Mouse (Mus musculus) urinary bladder, adult 18-20 months (tissue): ENCODE results near the gene 5830473C10Rik.
A peak's percentile ranks its signal among the peaks of the same experiment; 100 is the strongest.

Source experiments
- DNase-seq, 2 experiments: peaks; one replicate each; pipeline ENCODE4 v3.0.0; 2022; ENCODE audit warnings: low spot score in 2 of 2, mixed read lengths in 2 of 2

5830473C10Rik gene

DNA sequence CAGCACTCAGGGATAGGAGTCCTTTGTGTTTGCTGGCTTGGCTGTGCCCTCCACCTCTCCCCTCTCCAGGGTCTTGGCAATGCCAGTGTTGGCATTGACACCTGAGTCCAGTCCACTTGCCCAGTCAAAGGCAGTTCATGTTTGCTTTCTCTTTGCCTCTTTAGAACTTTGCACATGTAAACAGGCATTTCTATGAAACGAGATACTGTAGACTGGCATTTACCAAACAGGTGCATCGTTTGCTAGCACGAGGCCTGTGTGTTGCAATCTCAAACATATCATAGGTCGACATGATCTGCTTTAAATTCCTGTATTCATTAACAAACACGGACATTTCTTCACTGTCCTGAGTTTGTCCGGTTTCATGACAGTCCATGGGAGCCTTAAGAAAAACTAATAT is at the start of gene 5830473C10Rik:
Gene 5830473C10Rik (plus strand): TSS at position 365 of the 400 bp plus-strand sequence.
- DNase-seq, result no peak

DNA sequence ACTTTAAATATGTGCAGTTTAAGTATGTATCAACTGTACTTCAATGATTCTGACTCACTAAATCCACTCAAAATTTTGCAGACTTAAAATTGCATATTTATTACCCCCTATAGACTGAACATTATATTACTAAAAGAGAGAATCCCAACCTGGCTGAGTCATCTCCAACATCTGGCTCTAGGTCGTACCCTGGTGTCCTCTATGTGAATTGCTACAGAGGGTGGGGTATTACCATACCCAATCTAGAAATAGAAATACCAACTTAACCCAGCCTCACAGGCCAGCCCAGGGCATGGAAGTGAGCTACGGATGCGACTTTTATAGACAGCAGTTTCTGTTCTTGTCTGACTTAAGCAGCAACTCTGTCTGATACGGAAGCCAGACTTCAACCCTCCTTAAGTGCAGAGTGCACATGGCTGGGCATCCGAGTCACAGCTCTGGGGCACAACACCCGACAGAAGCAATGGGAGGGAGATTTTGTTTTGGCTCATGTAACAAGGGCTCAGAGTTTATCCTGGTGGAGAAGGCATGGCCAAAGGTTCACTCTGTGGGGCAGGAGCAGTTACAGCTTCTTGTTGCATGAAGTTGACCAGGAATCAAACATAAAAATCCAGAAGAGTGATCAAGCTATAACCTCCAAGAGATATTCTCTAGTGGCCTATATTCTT is 48.5 kb upstream of the 5830473C10Rik start:
- no peak for DNase-seq

DNA sequence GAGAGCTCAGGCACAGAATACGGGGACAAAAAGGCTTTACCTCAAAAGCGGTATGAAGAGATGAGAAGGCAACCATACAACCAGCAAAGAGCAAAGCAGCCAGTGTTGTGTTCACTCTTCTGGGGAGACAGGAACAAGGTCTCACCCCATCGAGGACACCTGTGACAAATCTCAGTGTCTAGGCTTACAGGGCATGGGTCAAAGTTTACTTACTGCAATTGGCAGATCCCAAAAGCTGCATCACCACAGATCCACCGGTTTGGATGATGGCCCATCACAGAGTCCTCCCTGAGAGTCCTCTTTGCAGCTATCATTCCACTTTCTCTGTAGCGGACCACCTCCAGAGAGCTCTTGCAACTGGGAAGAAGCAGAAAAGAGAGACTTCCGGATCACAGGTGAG is 45.3 kb upstream of the 5830473C10Rik start:
- no peak for DNase-seq

DNA sequence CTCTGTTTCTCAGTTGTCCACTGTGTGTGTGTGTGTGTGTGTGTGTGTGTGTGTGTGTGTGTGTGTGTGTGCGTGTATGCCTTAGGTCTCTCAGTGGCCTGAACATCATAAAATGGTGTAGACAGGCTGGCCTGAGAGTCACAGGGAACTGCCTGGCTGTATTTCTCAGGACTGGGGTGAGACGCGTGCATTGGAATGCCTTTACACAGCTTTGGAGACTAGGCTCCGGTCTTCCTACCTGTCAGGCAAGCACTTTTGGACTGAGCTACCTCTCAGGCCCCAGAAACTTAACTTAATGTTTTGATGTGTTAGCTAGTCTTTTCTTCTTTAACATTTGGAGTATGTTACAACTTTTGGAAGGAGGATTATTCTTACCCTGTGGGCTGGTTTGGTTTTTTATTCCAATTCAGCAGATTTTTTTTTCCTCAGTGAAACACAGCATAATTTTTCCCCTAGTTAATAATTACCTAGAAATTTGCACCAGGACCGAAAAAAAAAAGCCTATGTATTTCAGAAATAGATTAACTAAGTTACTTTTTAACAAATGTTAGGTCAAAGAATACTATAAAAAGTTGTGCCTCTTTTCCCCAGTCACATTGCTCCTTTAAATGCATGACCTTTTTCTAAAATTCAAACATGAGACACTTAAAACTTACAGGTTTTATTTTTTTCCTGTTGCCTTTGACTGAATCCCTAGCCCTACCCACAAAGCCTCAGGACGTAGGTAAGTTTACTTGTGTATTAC is 42.4 kb upstream of the 5830473C10Rik start, which contains the start of gene Afm:
Gene Afm (plus strand): TSS at position 577 of the 745 bp plus-strand sequence.
- no peak for DNase-seq

GRCm38 (mm10) chr5:90551191-90551590 is 9.7 kb upstream of the 5830473C10Rik start:
- no peak for DNase-seq

GRCm38 (mm10) chr5:90556052-90556451 is 4.9 kb upstream of the 5830473C10Rik start:
- no peak for DNase-seq

GRCm38 (mm10) chr5:90561721-90562275 is 891 bp downstream of the 5830473C10Rik start:
- DNase-seq, result no peak

DNA sequence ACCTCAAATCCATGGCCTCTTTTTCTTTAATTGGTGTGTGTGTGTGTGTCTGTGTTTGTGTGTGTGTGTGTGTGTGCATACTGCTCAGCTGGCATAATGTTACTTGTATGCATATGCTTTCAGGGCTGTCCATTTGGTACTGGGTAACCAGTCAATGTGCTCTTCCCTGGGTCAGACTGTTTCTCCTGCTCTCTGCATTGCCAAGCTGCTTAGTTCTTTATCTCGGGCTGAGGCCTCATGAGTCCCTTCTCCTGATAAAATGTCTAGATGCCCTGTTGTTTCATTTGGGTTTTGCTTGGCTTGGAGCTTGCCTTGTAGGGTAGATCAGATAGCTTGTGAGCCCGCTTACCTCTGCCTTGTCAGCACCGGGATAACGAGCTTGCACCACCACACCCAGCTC is 2.0 kb downstream of the 5830473C10Rik start:
- DNase-seq, result no peak

DNA sequence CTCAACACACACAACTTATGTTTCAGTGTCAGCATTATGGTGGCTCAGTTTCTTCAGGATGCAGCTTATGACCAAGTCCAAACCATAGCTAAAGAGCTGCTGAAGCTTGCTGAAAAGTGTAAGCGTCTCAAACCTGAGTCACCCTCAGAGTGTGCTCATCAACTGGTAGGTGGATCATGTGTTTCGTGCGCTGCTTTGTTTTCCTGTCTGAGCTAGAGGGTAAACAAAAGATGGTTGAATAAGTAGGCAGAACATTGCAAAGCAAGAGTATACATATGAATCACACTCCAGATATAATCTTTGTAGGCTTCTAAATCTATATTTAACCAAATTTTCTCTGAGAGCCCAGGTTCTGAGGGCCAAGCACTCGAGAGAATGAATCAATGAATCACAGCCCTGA is 3.3 kb downstream of the 5830473C10Rik start:
- DNase-seq, result peak in 1 of 2 experiments; percentile 4

DNA sequence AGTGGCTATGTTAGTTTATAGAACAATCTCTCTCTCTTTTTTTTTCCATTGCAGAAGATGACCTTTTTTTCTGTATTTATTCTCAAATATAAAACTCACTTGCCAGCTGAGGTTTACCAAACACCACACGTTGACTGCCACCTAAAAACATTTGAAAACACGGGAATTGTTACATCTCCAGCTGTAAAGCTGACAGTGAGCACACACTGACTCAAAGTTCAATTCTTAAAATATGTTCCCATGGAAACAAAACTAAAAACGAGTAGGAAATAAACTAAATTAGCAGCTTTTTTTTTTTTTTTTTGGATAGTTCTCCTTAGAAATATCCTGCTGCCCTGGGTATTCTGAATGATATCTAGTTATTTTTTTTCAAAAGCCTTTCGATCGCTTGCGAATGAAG is 4.3 kb downstream of the 5830473C10Rik start:
- DNase-seq, result no peak

DNA sequence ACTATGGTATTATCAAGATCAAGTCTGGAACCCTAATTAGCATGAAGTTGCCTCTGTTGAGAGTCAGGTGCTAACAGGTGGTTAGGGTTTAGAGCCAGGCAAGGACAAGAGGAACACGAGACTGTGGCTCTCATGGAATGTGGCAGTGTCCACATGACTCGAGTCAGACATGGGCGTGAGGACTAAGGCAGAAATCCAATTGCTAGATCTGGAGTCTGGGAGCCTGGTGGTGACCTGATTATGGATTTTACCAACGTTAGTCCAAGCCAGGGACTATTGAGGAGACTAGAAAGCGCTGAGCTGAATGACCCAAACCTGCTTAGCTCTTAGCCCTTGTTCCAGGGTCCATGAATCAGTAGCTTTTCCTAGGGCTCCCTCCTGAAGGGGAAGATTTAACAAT is 6.9 kb downstream of the 5830473C10Rik start:
- no peak for DNase-seq

- no peak for DNase-seq
Observed at GRCm38 (mm10) chr5:90568338-90568737, 7.4 kb downstream of the 5830473C10Rik start.

DNA sequence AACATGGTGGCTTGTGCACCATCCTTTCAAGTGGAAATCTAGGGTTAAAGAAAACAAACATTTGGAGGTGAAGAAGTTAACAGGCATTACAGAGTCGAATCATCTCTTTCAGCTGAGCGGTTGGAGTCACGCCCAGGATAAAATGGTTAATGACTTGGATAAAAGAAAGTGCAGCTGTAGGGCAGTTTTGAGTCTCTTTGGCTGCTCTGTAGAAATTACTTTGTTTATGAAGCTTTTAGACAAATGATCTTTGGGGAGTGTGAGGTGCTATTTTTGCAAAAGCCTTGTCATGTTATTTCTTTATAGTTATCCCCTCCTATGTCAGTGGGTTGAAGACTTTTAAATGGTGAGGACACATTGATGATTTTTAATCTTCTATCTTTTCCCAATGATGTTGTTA is 10.3 kb downstream of the 5830473C10Rik start:
- no peak for DNase-seq

- no peak for DNase-seq
Observed at GRCm38 (mm10) chr5:90577751-90578150, 16.8 kb downstream of the 5830473C10Rik start.

DNA sequence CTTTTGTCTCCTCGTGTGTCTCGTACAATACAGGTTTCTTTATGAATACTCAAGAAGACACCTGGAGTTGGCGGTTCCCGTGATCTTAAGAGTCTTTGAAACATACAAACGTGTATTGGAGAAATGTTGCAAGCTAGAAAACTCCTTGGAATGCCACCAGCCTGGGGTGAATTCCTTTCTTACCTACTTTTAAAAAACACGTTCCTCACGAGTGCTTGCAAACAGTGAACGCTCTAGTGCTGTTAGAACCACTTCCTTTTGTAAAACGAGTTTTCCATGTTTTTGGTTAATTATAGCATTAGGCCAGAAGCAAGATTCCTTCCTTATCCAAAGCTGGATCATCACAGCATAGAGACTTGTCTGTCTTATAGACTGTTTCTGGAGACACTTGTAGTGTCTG is 18.6 kb downstream of the 5830473C10Rik start:
- DNase-seq, result no peak

- no peak for DNase-seq
Observed at GRCm38 (mm10) chr5:90582179-90582578, 21.3 kb downstream of the 5830473C10Rik start.

DNA sequence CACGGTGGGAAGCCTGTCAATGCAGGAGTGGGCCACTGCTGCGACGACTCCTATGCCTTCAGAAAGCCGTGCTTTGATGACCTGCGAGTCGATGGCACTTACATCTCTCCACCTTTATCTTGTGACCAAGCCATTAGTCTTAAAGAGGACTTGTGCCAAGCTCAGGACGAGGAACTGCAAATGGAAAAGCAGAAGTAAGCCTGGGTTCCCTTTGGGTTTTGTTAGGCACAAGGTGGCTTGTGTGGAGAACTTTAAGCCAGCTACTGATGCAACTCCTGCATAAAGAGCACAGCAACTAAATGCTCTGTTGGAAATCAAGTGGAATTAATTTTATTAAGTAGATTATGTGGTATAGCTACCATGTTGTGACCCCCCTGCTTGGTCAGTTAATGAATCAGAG is 23.9 kb downstream of the 5830473C10Rik start:
- DNase-seq, result no peak

DNA sequence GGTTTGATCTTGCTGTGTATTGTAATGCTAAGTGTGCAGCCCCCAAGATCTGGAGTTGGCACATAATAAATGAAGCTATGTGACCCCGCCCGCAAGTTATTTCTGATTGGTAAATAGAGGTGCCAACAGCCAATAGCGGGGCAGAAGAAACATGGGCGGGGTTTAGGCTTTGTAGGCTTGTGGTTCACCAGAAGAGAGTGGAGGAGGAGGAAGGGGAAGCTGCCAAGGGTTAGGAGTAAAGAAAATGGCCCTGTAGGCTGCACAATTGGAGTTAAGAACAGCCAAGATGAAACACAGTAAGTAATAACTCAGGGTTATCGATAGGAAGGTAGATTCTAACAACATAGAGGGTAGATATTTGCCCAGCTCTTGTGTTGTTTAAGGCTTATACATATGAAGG is 25.6 kb downstream of the 5830473C10Rik start:
- no peak for DNase-seq

GRCm38 (mm10) chr5:90588104-90588503 is 27.2 kb downstream of the 5830473C10Rik start:
- no peak for DNase-seq

DNA sequence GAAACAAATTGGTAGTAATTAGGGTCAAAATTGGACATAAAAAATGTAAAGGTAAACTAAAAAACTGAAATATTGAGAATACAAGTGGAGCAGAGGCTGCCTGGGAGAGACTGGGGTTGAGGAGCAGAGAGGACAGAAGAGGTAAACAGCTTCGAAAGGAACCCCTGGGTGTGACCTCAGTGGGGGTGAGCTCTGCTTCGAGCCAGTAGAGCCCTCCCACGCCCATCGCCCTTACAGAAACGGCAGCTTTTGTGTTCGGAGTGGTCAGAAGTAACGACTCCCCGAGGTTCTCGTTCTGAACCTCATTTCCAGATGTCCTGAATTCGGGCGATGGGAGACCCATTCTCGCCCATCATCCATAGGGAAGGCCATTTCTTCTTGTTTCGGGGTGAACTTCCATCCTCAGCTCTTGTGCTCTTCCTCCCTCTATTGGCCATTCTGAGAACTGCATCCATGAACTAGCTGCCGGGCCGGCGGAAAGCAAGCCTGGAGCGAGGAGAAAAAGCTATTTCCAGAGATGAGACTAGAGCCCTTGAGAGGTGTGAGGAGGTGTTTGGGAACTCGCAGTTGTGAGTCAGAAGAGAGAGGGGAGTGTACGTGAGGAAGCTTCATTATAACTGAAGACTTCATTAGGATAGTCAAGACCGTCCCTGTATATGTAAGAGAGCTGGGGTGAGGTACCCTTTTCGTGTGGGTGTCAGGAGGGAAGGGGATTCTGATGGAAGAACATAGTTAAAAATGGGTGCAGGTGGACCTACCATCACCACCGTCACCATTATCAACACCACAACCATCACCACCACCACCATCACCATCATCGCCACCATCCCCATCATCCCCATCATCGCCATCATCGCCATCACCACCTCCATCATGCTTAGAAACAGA is 28.0 kb downstream of the 5830473C10Rik start:
- peak; percentile 28 to 31 for DNase-seq

- DNase-seq, result no peak
Observed at GRCm38 (mm10) chr5:90590676-90591075, 29.8 kb downstream of the 5830473C10Rik start.

DNA sequence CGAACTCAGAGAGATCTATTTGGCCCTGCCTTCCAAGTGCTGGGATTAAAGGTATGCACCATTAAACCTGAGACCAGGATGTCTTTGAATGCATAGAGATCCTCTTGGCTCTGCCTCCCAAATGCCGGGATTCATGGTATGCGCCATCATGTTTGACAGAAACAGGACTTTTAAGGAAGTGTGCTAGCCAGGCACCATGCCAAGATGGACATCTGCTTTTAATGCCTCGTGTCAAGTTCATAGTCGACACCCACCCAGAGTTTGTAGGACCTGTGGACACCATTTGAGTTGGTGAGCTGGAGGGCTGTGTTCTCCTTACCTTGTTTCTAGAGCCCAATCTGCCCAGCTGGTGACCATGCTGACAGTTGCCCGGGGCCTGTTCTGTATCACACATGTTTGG is 31.0 kb downstream of the 5830473C10Rik start:
- DNase-seq, result no peak
